Mouse (Mus musculus) midbrain, embryonic 10.5 days (tissue): Measurements from ENCODE around the gene Itpr3. TPM values are rescaled to one million over a fixed set of nuclear protein-coding genes. Genes with fewer than 3 reads are reported as not detected.

Source experiments
- DNase-seq: peaks from one replicate; pipeline ENCODE4 v3.0.0-alpha.2; 2017; ENCODE audit warnings: low spot score
- H3K27ac ChIP-seq: fragments of 300-500 bp; sonication (generic); replicated peaks from 2 replicates; pipeline ENCODE4 v1.5.1; 2016; ENCODE audit warnings: mild to moderate bottlenecking
- H3K27me3 ChIP-seq: fragments of 300-500 bp; sonication (generic); 2 replicates; pipeline ENCODE4 v1.6.1; 2016; ENCODE audit warnings: low read depth, mild to moderate bottlenecking; ENCODE audit not compliant: poor library complexity, severe bottlenecking
- H3K36me3 ChIP-seq: fragments of 300-500 bp; sonication (generic); 2 replicates; pipeline ENCODE4 v1.6.1; 2016; ENCODE audit warnings: mild to moderate bottlenecking, moderate library complexity
- H3K4me1 ChIP-seq: fragments of 300-500 bp; sonication (generic); 2 replicates; pipeline ENCODE4 v1.6.1; 2016
- H3K4me3 ChIP-seq: fragments of 300-500 bp; sonication (generic); 2 replicates; pipeline ENCODE4 v1.5.1; 2016; ENCODE audit warnings: mild to moderate bottlenecking, moderate library complexity
- H3K9me3 ChIP-seq: fragments of 300-500 bp; sonication (generic); replicated peaks from 2 replicates; pipeline ENCODE4 v1.6.1; 2016; ENCODE audit warnings: mild to moderate bottlenecking
- WGBS: fragments of 180-500 bp; shearing (Covaris S2); methylation state at CpG from one replicate; pipeline ENCODE4 v1.1.7; 2016; 5-methylcytosine and 5-hydroxymethylcytosine counted together
- polyA plus RNA-seq: library from polyadenylated mRNA; unstranded; fragments of >200 nt; fragmentation: Nextera tagmentation; extraction: Ambion mirVana; gene quantifications from 2 replicates; pipeline ENCODE4 v1.2.1, GENCODE M21; 2016

Itpr3 gene
- polyA plus RNA-seq, 1 experiment from 2014 or later = 1.0 TPM

- H3K27me3 ChIP-seq = peaks cover 33% of the 10 kb centered on the region
- peaks cover 5% of the 10 kb centered on the region; the same call in 1 of the 2 replicates for H3K9me3 ChIP-seq
- no peaks in the 10 kb centered on the region for H3K36me3 ChIP-seq
- no peak overlapping the region for H3K27ac ChIP-seq
- H3K4me3 ChIP-seq = no peak overlapping the region
- 91% methylated on average over 7 of the region's 7 CpGs for WGBS
- DNase-seq = no peak
- peaks cover 23% of the 10 kb centered on the region for H3K4me1 ChIP-seq
These were observed 5.6 kb downstream of the Itpr3 start for GRCm38 (mm10) chr17:27062684-27063083.

DNA sequence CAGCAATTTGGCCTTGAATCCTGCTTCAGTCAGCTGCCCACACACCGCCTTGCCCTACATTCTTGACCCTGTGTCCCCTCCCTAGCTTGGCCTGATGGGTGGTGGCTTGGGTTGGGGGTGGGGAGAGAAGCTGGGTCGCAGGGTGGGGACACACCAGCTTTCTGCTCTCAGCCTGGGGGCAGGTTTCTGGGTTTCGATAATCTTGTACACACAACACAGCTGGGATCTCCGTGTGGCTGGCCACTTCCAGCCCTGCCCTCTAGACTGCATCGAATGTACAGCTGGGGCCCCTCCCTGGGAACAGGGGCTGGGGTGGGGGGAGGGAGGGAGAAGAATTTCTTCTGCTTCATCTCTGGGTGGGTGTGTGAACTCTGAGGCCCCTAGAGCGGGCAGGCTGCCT, 6.6 kb downstream of the Itpr3 start:
- 64% methylated on average over 6 of the region's 6 CpGs for WGBS
- H3K27ac ChIP-seq = 0 out of 2 replicates have a peak overlapping the region, but pooled peaks have one; percentile 38

DNA sequence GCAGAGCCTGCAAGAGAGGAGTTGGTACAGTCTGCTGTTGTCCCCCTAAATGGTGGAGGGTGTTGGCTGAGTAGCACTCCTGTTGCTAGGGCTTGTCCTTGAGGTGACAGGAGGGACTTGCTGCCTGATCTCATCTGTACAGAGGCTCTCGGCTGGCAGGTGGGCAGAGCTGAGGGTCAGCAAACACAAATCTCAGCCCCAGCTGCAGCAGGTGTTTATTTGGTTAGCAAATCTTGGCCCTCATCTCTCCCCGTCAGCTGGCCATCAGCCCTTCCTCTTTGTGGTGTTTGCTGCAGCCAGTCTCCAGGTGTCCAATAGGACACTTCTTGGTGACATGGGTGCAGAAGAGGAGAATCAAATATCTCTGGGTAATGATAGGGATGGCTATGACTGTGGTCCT, 7.1 kb downstream of the Itpr3 start:
- no peaks in the 10 kb centered on the region for H3K36me3 ChIP-seq
- 79% methylated on average over 2 of the region's 2 CpGs for WGBS
- H3K4me1 ChIP-seq = peaks cover 18% of the 10 kb centered on the region
- DNase-seq = no peak
- H3K27me3 ChIP-seq = peaks cover 18% of the 10 kb centered on the region
- H3K4me3 ChIP-seq = no peak overlapping the region
- peak overlapping the region; percentile 38; the same call in 1 of the 2 replicates for H3K27ac ChIP-seq
- peaks cover 5% of the 10 kb centered on the region; the same call in 1 of the 2 replicates for H3K9me3 ChIP-seq

More for the DNA sequence above, 6.6 kb downstream of the Itpr3 start:
- peaks cover 16% of the 10 kb centered on the region for H3K4me1 ChIP-seq
- DNase-seq = no peak
- H3K4me3 ChIP-seq = no peak overlapping the region
- no peaks in the 10 kb centered on the region for H3K36me3 ChIP-seq
- peaks cover 5% of the 10 kb centered on the region; the same call in 1 of the 2 replicates for H3K9me3 ChIP-seq
- peaks cover 22% of the 10 kb centered on the region for H3K27me3 ChIP-seq

DNA sequence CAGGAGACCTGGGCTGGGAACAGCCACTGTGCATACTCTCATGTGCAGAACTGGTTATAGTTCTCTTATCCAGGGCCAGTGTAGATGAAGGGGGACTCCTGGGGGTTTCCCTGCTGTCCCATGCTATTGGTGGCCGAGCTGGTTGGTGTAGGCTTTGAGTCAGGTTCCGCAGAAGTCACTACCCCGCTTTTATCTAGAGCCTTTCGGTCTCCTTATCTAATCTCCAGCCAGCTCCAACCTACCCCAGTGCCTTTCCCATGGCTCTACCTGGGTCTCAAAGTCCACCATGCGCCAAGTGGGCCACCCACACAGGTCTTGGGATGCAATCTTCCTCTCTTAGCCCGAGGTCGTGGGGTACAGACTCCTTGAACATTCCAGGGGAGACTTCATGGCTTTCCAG, 9.0 kb downstream of the Itpr3 start:
- Histone ChIP-seq H3K4me3 (no peak overlapping the region), H3K27ac (no peak overlapping the region), H3K27me3 (no peaks in the 10 kb centered on the region), H3K9me3 (peaks cover 5% of the 10 kb centered on the region; the same call in 1 of the 2 replicates), H3K36me3 (no peaks in the 10 kb centered on the region), H3K4me1 (peaks cover 28% of the 10 kb centered on the region)
- DNase-seq = no peak
- 91% methylated on average over 7 of the region's 7 CpGs for WGBS

GRCm38 (mm10) chr17:27069071-27069470, 12.0 kb downstream of the Itpr3 start:
- H3K27me3 ChIP-seq = no peaks in the 10 kb centered on the region
- no peaks in the 10 kb centered on the region for H3K9me3 ChIP-seq
- WGBS = 67% methylated on average over 5 of the region's 5 CpGs
- DNase-seq = no peak
- H3K4me3 ChIP-seq = no peak overlapping the region
- H3K27ac ChIP-seq = peak overlapping the region; percentile 63
- peaks cover 24% of the 10 kb centered on the region for H3K4me1 ChIP-seq
- no peaks in the 10 kb centered on the region for H3K36me3 ChIP-seq

- no peaks in the 10 kb centered on the region for H3K27me3 ChIP-seq
- no peak overlapping the region for H3K27ac ChIP-seq
- no peaks in the 10 kb centered on the region for H3K9me3 ChIP-seq
- H3K4me3 ChIP-seq = no peak overlapping the region
- H3K36me3 ChIP-seq = no peaks in the 10 kb centered on the region
- 92% methylated on average over 7 of the region's 7 CpGs for WGBS
- no peak for DNase-seq
- peaks cover 29% of the 10 kb centered on the region for H3K4me1 ChIP-seq
These were observed 13.8 kb downstream of the Itpr3 start for GRCm38 (mm10) chr17:27070913-27071312.

- Histone ChIP-seq H3K36me3 (no peaks in the 10 kb centered on the region), H3K9me3 (no peaks in the 10 kb centered on the region), H3K4me1 (peaks cover 24% of the 10 kb centered on the region), H3K4me3 (no peak overlapping the region), H3K27ac (no peak overlapping the region), H3K27me3 (no peaks in the 10 kb centered on the region)
- 51% methylated on average over 6 of the region's 6 CpGs for WGBS
- DNase-seq = peak; percentile 39
These were observed 14.5 kb downstream of the Itpr3 start for GRCm38 (mm10) chr17:27071630-27072029.

DNA sequence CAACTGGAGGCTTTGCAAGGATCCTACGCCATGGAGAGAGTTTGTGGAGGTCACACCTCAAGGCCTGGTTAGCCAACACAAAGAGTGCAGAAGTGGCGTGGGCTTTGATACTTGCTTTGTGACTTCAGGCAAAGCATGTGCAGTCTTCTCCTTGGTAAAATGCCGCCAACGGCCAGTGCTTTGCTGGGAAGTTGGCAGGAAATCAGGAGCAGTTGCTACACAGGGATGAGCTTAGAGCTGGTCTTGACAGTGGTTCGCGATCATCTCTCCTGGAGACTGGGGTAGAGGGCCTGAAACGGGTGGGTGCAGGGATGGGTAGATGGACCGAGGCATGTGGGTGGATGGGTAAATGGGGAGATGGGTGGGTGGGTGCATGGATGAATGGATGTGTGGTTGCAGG, 15.3 kb downstream of the Itpr3 start:
- no peaks in the 10 kb centered on the region for H3K36me3 ChIP-seq
- H3K9me3 ChIP-seq = peaks cover under 1% of the 10 kb centered on the region; the same call in 1 of the 2 replicates
- H3K27ac ChIP-seq = no peak overlapping the region
- peaks cover 24% of the 10 kb centered on the region for H3K4me1 ChIP-seq
- whole genome bisulfite sequencing = 91% methylated on average over 8 of the region's 8 CpGs
- H3K4me3 ChIP-seq = no peak overlapping the region
- no peaks in the 10 kb centered on the region for H3K27me3 ChIP-seq
- no peak for DNase-seq

DNA sequence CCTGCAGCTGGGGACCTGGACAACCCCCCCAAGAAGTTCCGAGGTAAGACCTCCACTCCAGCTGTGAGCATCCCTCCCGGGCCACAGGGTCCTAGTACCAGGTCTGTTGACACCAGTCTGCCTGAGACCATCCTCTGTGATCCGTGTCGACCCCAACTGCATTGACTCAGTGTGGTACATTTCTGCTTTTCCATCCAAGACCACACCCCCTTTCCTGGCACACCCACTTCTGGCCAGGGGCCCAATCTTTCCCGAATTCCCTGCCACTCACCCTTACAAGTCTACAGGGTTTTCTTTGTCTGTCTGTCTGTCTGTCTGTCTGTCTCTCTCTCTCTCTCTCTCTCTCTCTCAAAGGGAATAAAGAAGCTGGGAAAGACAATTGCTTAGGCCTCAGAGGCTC, 16.0 kb downstream of the Itpr3 start:
- peaks cover 7% of the 10 kb centered on the region; the same call in 1 of the 2 replicates for H3K9me3 ChIP-seq
- H3K27me3 ChIP-seq = no peaks in the 10 kb centered on the region
- 79% methylated on average over 5 of the region's 5 CpGs for WGBS
- no peak for DNase-seq
- peaks cover 24% of the 10 kb centered on the region for H3K4me1 ChIP-seq
- H3K4me3 ChIP-seq = no peak overlapping the region
- H3K36me3 ChIP-seq = no peaks in the 10 kb centered on the region
- H3K27ac ChIP-seq = no peak overlapping the region

GRCm38 (mm10) chr17:27073778-27074177, 16.7 kb downstream of the Itpr3 start:
- Histone ChIP-seq H3K4me3 (no peak overlapping the region), H3K36me3 (no peaks in the 10 kb centered on the region), H3K27me3 (no peaks in the 10 kb centered on the region), H3K4me1 (peaks cover 24% of the 10 kb centered on the region), H3K27ac (peak overlapping the region; percentile 46), H3K9me3 (peaks cover 7% of the 10 kb centered on the region; the same call in 1 of the 2 replicates)
- no peak for DNase-seq
- 81% methylated on average over 9 of the region's 9 CpGs for WGBS

DNA sequence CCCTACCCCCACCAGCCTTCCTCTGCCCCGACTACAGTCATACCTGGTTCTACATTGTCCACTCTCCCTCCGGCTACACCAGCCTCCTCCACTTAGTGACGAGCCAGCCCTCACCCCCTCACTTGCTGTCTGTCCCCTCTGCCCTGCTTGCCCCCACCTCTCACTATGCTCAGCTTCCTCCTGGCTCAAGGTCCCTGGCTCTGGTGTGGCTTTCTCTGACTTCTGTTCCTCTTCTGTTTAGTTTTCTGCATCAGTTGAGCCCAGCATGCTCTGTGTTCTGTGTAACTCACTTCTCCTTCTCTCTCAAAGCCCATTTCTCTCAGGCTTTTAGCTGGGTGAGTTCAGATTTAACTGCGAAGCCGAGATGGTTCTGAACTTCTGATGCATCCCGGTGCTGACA, 17.1 kb downstream of the Itpr3 start:
- 81% methylated on average over 6 of the region's 6 CpGs for WGBS
- H3K4me3 ChIP-seq = no peak overlapping the region
- H3K4me1 ChIP-seq = peaks cover 21% of the 10 kb centered on the region
- no peaks in the 10 kb centered on the region for H3K27me3 ChIP-seq
- H3K27ac ChIP-seq = no peak overlapping the region
- H3K36me3 ChIP-seq = no peaks in the 10 kb centered on the region
- DNase-seq = no peak
- H3K9me3 ChIP-seq = peaks cover 7% of the 10 kb centered on the region; the same call in 1 of the 2 replicates

DNA sequence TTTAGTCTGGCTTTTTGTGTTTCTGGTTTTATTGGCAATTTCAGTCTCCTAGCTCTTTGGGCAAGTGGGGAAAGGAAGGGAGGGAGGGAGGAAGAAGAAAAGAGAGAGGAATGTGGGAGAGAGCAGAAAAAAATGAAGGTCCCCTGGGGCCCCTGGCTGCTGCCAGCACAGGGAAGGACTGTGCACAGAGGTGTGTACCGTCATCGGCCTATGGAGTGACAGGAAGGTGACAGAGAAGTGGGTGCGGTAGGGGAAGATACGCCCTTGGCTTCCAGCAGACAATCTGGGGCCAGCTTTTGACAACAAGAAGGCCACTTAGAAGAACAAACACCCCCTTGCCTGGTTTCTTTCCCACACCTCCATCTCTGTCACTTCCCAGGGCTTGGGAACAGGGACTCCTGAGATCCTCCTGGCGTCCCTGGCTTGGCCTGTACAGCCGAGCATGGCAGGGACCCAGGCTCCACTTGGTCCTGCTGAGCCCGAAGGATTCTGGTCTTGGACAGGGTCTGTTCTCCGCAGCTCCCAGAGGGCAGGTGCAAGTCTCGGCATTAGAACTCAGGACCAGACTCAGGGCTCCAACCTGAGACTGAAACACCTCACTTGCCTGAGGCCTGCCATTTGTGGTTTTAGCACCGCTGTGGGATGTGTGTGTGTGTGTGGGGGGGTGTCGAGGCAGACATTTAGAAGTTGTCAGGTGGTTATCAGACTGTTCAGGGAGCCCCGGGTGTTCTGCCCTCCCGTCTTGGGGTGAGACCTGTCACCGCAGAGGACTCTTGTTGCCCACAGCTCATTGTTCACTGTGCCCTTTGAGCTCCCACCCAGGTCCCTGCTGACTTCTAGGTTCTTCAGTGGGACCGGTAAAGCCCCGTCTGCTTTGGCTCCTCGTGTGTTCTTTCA, 18.0 kb downstream of the Itpr3 start:
- H3K36me3 ChIP-seq = no peaks in the 10 kb centered on the region
- no peak for DNase-seq
- WGBS = 86% methylated on average over 17 of the region's 17 CpGs
- no peaks in the 10 kb centered on the region for H3K27me3 ChIP-seq
- peaks cover 12% of the 10 kb centered on the region for H3K4me1 ChIP-seq
- no peak overlapping the region for H3K4me3 ChIP-seq
- no peak overlapping the region for H3K27ac ChIP-seq
- peaks cover 7% of the 10 kb centered on the region; the same call in 1 of the 2 replicates for H3K9me3 ChIP-seq

GRCm38 (mm10) chr17:27077133-27077532, 20.0 kb downstream of the Itpr3 start:
- Histone ChIP-seq H3K4me3 (no peak overlapping the region), H3K27me3 (no peaks in the 10 kb centered on the region), H3K4me1 (peaks cover 19% of the 10 kb centered on the region), H3K27ac (no peak overlapping the region), H3K9me3 (peaks cover 7% of the 10 kb centered on the region; the same call in 1 of the 2 replicates), H3K36me3 (no peaks in the 10 kb centered on the region)
- no peak for DNase-seq
- WGBS = 96% methylated on average over 7 of the region's 7 CpGs
